Mouse (Mus musculus): ENCODE measurements around the gene Zfp398. TPM values are rescaled to one million over a fixed set of nuclear protein-coding genes. Genes with fewer than 3 reads are reported as not detected.

Zfp398 gene
- total RNA-seq (2015; ENCODE audit: low replicate concordance) (1.1 and 4.2 TPM in 2 replicates), total RNA-seq (2017; ENCODE audit: low replicate concordance) (1.6 and 2.1 TPM in 2 replicates)

DNA sequence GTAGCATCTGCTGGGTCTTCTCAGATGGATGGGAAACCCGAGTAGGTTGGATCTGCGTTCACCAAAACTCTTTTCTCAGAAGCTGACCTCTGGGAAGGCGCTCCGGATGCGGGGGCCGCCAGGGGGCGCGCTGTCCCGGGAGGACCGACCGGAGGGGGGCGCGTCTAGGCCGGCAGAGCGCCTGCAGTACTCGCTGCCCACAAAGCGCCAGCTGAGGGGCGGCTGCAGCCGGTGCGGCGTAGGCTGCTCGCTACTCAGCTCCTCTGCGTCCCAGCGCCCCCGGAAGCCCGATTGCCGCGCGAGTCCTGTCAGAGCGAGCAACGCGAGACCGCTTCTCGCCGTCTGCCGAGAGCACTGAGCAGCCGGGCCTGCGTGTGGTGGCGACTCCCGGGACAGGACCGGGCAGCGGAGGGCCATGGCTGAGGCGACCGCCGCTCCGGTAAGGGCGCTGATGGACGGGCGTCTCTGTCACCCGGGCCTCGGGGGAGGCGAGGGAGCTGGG lies at the start of gene Zfp398:
Zfp398 (plus strand) TSS at position 180 of the 502 bp plus-strand sequence.
- peak; percentile 87 for ATAC-seq (replicated peaks; ENCODE audit: low FRiP score, poor library complexity, severe bottlenecking)

GRCm38 (mm10) chr6:47787941-47788736 lies 47.3 kb upstream of the Zfp398 start:
- peak; percentile 94 for ATAC-seq (replicated peaks; ENCODE audit: low FRiP score, poor library complexity, severe bottlenecking)

DNA sequence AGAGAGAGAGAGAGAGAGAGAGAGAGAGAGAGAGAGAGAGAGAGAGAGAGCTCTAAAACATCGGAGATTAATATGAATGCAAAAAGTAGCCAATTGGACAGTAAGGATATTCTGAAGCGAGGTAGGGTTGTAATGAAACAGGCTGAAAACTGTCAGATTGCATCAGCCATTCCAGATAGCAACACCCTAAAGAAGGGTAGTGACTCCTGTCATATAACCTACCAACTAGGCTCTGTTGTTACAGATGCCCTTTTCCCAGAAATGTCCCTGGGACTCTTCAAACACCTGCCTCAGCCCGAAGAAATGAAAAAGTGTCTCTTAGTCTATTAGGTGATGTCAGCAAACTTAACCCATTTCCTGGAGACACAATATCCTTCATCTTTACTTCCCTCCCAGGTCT lies 46.6 kb upstream of the Zfp398 start:
- no peak for ATAC-seq (replicated peaks; ENCODE audit: low FRiP score, poor library complexity, severe bottlenecking)

DNA sequence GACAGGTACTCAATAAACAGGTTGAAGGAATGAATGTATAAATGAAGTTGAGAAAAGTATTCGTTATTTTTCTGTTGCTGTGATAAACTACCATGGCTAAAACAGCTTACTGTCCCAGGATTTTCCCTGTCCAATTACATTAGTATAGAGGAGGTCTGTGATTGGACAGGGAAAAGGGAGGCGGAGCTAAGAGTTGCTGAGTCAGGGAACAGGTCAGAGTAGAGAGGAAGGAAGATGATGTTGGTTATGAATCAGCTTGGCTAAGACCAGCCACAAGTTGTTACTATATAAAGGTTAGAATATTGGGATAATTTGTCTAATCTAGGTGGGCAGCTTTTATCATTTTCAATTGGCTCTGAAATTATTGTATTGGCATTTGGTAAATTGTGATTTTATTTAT lies 44.7 kb upstream of the Zfp398 start:
- no peak for ATAC-seq (replicated peaks; ENCODE audit: low FRiP score, poor library complexity, severe bottlenecking)

DNA sequence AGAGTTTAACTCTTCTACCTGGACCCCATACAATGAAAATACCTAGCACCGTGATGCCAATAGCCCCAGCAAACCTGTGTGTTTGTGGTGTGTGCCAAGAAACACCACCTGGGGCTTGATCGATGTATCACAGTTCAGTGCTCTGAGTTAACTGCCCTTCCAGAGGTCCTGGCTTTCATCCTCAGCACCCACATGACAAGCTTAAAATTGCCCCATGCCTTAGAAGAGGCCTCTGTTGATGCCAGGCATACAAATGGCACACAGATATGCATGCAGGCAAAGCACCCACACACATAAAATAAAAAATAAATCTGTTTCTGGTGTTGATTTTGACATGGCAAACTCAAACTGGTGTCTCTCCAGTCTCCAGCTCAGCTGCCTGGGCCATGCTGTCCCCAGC lies 42.9 kb upstream of the Zfp398 start:
- ATAC-seq (replicated peaks; ENCODE audit: low FRiP score, poor library complexity, severe bottlenecking): no peak

GRCm38 (mm10) chr6:47793284-47793683 lies 42.2 kb upstream of the Zfp398 start:
- no peak for ATAC-seq (replicated peaks; ENCODE audit: low FRiP score, poor library complexity, severe bottlenecking)

GRCm38 (mm10) chr6:47794106-47794830 lies 41.2 kb upstream of the Zfp398 start:
- ATAC-seq (replicated peaks; ENCODE audit: low FRiP score, poor library complexity, severe bottlenecking): no peak

DNA sequence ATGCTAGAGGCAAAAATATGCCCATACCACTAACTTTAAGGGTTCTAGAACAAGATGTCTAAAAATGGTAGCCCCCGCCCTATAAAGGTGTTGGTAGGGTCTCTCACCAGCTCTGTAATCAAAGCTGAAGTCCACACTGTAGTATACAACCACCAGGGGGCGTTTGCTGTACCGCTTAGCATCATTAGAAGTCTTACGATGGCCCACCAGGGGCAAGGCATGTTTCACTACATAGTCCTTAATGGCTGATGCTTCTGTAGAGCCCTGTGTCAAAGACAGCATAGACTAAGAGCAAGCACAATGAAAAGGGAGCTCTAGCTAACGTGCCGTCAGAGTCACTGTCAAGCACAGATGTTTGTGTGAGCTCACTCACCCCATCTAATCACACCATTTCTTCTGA lies 36.4 kb upstream of the Zfp398 start:
- peak; percentile 64; the same call in 1 of the 2 replicates for ATAC-seq (replicated peaks; ENCODE audit: low FRiP score, poor library complexity, severe bottlenecking)

DNA sequence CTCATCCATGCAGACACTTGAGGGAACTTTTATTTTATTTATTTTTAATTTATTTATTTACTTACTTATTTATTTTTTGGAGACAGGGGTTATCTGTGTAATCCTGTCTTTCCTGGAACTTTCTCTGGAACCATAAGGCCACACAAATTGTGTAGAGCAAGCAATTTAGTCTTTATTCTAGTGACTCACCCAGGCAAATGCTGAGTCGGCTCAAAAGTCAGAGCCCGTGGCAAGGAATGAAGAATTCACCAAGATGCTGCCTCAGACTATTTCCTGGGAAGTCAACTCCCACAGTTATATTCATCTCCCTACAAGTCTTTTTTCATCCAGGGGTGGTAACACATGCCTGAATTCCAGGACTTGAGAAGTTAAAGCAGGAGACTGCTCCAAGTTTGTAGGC lies 29.9 kb upstream of the Zfp398 start:
- ATAC-seq (replicated peaks; ENCODE audit: low FRiP score, poor library complexity, severe bottlenecking): no peak

- no peak for ATAC-seq (replicated peaks; ENCODE audit: low FRiP score, poor library complexity, severe bottlenecking)
These were observed 28.0 kb upstream of the Zfp398 start for GRCm38 (mm10) chr6:47807419-47807818.

DNA sequence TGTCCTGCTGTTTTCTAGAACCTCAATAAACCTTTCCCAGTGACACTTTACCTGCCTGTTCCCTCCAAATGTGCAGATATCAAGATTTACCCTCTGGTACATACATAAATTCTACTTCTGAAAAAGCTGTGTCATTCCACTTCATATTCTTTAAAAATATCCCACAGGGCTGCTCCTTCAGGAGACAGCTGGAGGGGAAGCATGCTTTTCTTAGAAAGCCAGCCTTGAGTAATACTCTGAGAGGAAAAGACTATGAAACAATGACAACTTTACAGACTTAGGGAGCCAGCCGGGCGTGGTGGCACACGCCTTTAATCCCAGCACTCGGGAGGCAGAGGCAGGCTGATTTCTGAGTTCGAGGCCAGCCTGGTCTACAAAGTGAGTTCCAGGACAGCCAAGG lies 26.9 kb upstream of the Zfp398 start:
- ATAC-seq (replicated peaks; ENCODE audit: low FRiP score, poor library complexity, severe bottlenecking): no peak

DNA sequence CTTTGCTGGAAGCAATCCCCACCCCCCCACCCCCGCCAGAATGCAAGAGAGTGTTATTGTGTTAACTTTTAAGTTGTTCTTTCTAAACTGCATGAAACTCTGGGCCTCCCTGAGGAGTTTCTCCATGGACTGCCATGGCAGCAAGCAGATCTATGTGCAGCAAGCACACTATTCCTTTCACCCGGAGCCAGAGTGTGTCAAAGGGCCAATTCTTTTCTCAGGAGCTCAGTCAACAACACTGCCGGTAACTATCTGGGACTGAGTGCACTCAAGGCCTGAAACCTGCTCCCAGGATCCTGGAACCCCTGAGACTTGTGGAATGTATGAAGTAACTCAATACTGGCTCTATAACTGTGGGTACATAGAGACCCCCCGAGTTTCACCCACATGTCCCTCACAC lies 26.4 kb upstream of the Zfp398 start:
- no peak for ATAC-seq (replicated peaks; ENCODE audit: low FRiP score, poor library complexity, severe bottlenecking)

- no peak for ATAC-seq (replicated peaks; ENCODE audit: low FRiP score, poor library complexity, severe bottlenecking)
These were observed 25.3 kb upstream of the Zfp398 start for GRCm38 (mm10) chr6:47810181-47810580.

GRCm38 (mm10) chr6:47811324-47811723 lies 24.1 kb upstream of the Zfp398 start:
- ATAC-seq (replicated peaks; ENCODE audit: low FRiP score, poor library complexity, severe bottlenecking): no peak

- ATAC-seq (replicated peaks; ENCODE audit: low FRiP score, poor library complexity, severe bottlenecking): peak; percentile 8; the same call in 1 of the 2 replicates
These were observed 23.1 kb upstream of the Zfp398 start for GRCm38 (mm10) chr6:47812271-47812915.

DNA sequence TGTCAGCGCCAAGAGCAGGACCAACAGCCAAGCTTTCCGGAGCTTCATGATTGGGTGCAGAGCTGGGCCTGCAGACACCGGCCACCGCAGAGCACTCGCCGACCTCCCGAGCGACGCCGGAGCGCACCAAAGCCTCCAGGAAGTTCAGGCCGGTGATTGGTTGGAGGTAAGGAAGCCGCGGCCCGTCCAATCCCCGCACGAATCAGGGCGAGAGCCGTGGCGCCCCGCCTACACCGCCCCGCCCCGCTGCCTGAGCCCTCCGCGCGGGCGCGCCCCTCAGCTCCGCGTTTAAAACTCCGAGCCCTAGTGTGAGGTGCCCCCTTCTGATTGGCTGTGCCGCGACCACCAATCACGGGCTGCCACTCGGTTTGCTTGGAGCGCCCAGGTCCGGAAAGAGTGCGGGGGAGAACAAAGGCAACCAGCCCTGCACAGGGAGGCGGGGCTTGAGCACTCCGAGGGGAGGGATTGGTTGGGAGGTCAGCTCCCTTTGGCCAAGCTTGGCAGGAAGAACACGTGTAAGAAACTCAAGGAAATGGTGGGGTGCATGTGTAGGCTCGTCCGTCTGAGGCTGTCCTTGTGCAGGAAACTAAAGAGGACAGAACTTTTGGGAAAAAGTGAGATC lies 22.1 kb upstream of the Zfp398 start, which contains the start of gene Pdia4:
Pdia4 (minus strand) TSS at position 174 of the 622 bp plus-strand sequence.
- peak; percentile 97 for ATAC-seq (replicated peaks; ENCODE audit: low FRiP score, poor library complexity, severe bottlenecking)

- no peak for ATAC-seq (replicated peaks; ENCODE audit: low FRiP score, poor library complexity, severe bottlenecking)
These were observed 19.3 kb upstream of the Zfp398 start for GRCm38 (mm10) chr6:47816151-47816550.

DNA sequence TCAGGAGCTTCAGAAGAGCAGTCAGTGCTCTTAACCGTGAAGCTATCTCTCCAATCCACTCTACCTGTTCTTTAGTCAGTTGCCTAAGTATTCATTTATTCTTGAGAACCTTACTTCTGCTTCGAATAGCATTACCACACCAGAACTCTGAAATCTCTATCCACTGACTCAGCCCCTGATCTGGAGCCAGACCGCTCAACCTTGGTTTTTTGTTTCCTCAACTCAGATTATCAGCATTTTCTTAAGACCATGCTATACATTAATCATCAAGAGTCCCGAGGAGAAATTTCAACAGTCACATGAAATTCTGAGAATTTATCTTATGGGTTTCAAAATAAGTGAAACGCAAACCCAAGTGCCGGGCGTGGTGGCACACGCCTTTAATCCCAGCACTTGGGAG lies 16.7 kb upstream of the Zfp398 start:
- no peak for ATAC-seq (replicated peaks; ENCODE audit: low FRiP score, poor library complexity, severe bottlenecking)

GRCm38 (mm10) chr6:47819626-47820325 lies 15.7 kb upstream of the Zfp398 start:
- ATAC-seq (replicated peaks; ENCODE audit: low FRiP score, poor library complexity, severe bottlenecking): no peak
